Mouse (Mus musculus) embryo, embryonic 9.5 days (tissue): ENCODE data around the gene Cdk14.
"Not testable (repeated sequence)": the region's sequence is repeated elsewhere in the genome, so short reads cannot be mapped to it uniquely, and the experiment has no call there.

ENCODE experiments used
- DNase-seq: peaks from one replicate; pipeline ENCODE4 v3.0.0-alpha.2; 2017; ENCODE audit errors: extremely low spot score

Gene Cdk14

GRCm38 (mm10) chr5:5261725-5262296 is 158.3 kb downstream of the Cdk14 start:
- DNase-seq: no peak

GRCm38 (mm10) chr5:5260966-5261724 is 159.0 kb downstream of the Cdk14 start:
- no peak for DNase-seq

- peak; percentile 27 for DNase-seq
Measured at GRCm38 (mm10) chr5:5260309-5260708, 159.8 kb downstream of the Cdk14 start.

- no peak for DNase-seq
Measured at GRCm38 (mm10) chr5:5254391-5254790, 165.7 kb downstream of the Cdk14 start.

GRCm38 (mm10) chr5:5253177-5253576 is 166.9 kb downstream of the Cdk14 start:
- DNase-seq: no peak

- no peak for DNase-seq
Measured at GRCm38 (mm10) chr5:5247671-5248070, 172.4 kb downstream of the Cdk14 start.

- DNase-seq: no peak
Measured at GRCm38 (mm10) chr5:5246534-5247175, 173.5 kb downstream of the Cdk14 start.

GRCm38 (mm10) chr5:5245182-5245581 is 174.9 kb downstream of the Cdk14 start:
- no peak for DNase-seq

GRCm38 (mm10) chr5:5243648-5244047 is 176.5 kb downstream of the Cdk14 start:
- DNase-seq: no peak

- no peak for DNase-seq
Measured at GRCm38 (mm10) chr5:5242704-5243103, 177.4 kb downstream of the Cdk14 start.

GRCm38 (mm10) chr5:5241088-5241487 is 179.0 kb downstream of the Cdk14 start:
- DNase-seq: no peak

GRCm38 (mm10) chr5:5240121-5240520 is 180.0 kb downstream of the Cdk14 start:
- DNase-seq: no peak

- not testable (repeated sequence) for DNase-seq
Measured at GRCm38 (mm10) chr5:5234935-5235334, 185.2 kb downstream of the Cdk14 start.

- DNase-seq: no peak
Measured at GRCm38 (mm10) chr5:5226966-5227365, 193.1 kb downstream of the Cdk14 start.

GRCm38 (mm10) chr5:5211780-5212135 is 208.4 kb downstream of the Cdk14 start:
- no peak for DNase-seq

- peak; percentile 3 for DNase-seq
Measured at GRCm38 (mm10) chr5:5211034-5211779, 208.9 kb downstream of the Cdk14 start.

- DNase-seq: no peak
Measured at GRCm38 (mm10) chr5:5208016-5208415, 212.1 kb downstream of the Cdk14 start.

- no peak for DNase-seq
Measured at GRCm38 (mm10) chr5:5206012-5206411, 214.1 kb downstream of the Cdk14 start.

GRCm38 (mm10) chr5:5194562-5195221 is 225.4 kb downstream of the Cdk14 start:
- DNase-seq: no peak

GRCm38 (mm10) chr5:5189590-5189989 is 230.5 kb downstream of the Cdk14 start:
- DNase-seq: no peak

GRCm38 (mm10) chr5:5185987-5186742 is 233.9 kb downstream of the Cdk14 start:
- DNase-seq: no peak
